Mouse (Mus musculus) kidney, adult 2 months (tissue): Measurements from ENCODE around the gene Hist1h2bf.

Experiments used
- CTCF ChIP-seq: fragments of 200-500 bp; conservative IDR thresholded peaks from 2 replicates; pipeline ENCODE4 v1.5.1; 2011; ENCODE audit warnings: low read depth, mild to moderate bottlenecking, control low read depth, low read length, moderate library complexity, mixed read lengths; ENCODE audit not compliant: insufficient read depth, insufficient read length
- POLR2A ChIP-seq: fragments of 200-500 bp; IDR thresholded peaks from one replicate; pipeline ENCODE4 v1.6.1; 2011; ENCODE audit warnings: low read depth, low read length, control low read depth

- no peak for TF ChIP-seq CTCF
- TF ChIP-seq POLR2A, result no peak
Measured at GRCm38 (mm10) chr13:23595622-23596372, 21.8 kb upstream of the Hist1h2bf start.
